Mouse (Mus musculus) CD4-positive, CD25-positive, alpha-beta regulatory T cell, adult 2 months (primary cell): ENCODE results near the gene Prm3.

Experiments used
- DNase-seq: peaks from one replicate; pipeline ENCODE4 v3.0.0-alpha.2; 2012; ENCODE audit warnings: low read depth, low spot score

Prm3 gene

DNA sequence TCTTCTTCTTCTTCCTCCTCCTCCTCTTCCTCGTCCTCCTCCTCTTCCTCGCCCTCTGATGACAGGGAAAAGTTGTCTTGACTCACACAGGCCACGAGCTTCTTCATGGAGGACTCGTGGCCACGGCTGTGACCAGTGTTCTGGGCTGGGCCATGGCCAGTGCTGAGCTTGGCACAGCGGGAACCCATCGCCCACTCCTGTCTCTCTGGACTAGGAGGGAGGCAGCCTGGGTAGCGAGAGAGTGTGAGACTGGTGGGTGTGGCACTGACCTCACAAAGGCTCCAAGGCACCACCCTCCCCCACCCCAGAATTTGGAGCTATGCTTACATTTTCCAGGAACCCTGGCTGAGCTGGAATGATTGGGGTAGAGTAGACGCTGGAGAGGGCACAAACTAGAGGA, at the start of gene Prm3:
Gene Prm3 (minus strand): TSS at position 213 of the 400 bp plus-strand sequence.
- no peak for DNase-seq

DNA sequence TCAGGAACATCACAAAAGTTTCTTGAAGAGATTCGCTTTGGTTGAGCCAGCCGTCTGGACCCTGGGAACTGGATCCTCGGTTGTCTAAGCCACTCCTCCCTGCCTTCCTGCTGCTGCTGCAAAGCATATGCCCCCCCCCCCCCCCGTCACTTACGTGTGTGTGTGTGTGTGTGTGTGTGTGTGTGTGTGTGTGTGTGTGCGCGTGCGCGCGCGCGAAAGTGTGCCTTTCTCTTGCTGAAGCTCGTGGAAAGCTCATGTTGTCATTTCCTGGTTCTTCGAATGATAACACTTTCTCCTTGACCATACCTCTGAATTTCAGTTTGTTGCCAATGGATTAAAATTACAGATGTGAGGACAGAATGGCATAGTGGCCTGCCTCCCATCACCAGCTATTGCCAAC, 49.3 kb upstream of the Prm3 start:
- DNase-seq: peak; percentile 52

DNA sequence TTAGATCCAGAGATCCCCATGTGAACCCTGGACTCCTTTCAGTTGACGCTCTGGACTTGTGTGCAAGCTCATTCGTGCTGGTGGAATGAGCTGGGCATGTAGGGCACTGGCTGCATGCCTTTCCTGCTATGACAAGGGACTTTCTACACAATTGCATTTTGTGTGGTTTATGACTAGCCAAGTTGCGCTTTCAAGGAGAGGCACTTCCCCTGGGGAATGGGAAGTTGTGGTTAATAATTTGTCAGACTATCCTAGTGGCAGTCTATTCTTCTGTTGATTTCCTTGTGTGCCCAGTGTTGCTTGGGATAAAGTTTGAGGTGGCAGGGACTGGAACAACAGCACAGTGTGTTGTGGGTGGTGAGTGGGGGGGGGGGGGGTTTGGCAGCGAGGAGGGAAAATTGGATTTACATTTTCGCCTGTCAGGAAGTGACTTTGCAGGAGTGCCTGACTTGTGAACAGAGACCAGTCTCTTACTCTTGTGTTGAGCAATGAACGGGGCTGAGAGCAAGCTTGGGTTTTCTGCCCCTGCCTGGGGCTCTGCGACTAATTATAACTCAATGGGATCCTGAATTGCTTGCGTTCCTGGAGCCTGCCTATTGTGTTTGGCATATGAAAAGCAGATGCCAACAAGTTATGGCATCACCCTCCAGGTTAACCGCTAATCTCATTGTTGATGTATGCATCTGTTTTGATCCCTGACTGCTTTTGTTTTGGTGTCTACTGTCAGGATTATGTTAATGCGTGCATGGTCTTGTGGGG, 48.0 kb upstream of the Prm3 start:
- no peak for DNase-seq

DNA sequence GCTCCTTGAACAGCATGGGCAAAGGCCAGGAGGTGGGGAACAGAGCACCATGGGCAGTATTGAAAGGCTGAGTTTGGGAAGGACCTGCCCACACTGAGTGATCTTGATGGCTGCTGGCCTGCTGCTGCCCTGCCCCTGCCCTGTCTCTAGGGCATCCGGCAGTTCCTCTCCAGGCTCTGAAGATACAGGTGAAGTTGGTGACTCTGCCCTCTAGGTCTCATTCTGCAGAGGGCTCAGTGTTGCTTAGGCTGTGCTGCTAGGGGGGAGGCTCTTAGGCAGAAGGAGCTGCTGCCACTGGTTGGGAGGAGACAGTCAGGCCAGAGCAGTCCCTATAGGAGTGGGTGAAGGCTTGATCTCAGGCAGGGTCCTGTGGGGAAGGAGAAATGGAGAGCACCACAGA, 47.2 kb upstream of the Prm3 start:
- peak; percentile 43 for DNase-seq

DNA sequence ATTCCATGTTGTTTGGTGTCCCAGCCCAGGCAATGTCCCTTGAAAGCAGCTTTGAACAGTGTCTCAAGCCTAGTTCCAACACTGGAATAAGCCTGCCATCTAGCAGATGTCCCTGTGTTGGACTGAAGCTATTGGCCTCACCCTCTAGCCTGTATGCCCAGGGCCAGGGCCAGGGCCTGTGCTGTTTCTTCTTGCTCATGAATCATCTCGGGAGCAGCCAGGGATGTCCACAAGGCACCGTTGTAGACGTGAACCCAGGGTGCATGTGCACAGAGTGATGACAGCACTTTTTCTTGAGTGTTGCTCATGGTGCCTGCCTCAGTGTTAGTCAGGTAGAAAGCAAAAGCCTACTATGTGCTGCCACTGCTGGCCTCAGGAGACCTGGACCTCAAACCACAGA, 46.5 kb upstream of the Prm3 start:
- DNase-seq: no peak

DNA sequence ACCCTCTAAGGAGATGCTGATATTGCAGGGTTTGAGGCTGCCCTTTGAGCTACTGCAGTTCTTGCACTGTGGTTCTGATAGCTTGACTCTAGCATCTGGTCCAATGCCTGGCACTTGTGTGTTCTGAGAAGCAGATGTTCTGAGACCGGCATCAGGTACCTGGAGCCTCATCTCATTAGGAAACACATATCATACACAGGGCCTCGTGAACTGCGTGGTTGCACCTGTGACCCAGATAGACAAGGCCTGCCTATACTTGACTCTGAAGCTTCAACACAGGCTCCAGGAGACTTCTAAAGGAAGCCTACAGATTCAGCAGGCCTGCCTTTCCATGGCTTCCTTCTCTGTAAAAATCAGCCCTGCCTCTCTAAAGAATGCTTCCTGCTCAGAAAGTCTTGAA, 45.7 kb upstream of the Prm3 start:
- no peak for DNase-seq

DNA sequence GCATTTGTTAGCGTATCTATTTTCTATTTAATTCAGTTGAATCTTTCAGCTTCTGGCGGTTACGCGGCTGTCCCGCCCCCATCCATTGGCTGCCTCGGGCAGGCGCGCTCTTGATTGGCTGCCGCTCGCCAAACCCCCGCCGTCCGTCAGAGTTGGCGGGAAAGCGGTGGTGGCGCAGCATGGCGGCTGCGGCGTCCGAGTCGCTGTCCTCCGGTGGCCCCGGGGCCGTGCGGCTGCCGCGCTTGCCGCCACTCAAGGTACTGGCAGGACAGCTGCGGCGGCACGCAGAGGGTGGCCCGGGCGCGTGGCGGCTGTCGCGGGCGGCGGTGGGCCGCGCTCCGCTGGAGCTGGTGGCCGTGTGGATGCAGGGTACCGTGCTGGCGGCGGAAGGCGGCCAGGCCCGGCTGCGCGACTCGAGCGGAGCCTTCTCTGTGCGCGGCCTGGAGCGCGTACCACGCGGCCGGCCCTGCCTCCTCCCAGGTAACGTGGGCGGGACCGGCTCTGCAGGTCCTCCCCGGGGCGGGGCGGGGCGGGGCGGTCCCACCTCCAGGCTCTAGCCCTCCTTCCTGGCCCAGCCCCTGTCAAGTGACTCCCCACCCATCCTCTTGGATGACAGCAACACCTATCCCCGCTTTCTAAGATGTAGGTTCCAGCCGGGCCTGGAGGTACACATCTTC, 44.3 kb upstream of the Prm3 start, which contains the start of gene Rmi2:
Gene Rmi2 (plus strand): TSS at position 149 of the 677 bp plus-strand sequence.
- peak; percentile 93 for DNase-seq

DNA sequence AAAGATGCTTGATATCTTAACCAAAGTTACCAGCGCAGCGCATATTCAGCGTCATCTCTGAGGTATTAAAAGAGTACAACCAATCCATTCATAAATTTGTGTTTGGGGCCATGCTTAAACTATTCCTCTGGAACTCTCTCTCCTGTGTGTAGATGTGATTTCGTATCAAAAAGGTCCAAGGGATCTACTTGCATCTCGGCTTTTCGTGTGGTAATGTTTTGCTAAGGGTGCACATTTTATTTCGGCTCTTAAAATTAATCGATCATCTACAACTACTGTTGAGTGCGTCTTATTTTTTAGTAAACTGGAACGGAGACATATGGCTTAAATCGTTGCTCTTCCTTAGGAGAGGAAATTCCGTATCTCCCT, 43.8 kb upstream of the Prm3 start:
- no peak for DNase-seq

DNA sequence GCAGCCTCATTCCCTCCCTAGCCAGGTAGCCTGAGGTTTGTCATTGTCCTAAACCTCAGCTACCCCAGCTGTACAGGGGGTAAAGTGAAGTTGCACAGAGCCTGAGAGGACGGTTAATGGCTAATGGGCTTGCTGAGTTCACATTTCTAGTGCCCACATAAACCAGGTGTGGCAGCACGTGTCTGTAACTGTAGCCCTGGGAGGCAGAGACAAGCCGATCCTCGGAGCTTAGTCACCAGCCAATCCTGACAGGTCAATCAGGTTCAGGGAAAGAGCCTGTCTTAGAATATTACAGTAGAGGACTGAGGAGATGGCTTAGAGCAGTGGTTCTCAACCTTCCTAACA, 37.7 kb upstream of the Prm3 start:
- no peak for DNase-seq

DNA sequence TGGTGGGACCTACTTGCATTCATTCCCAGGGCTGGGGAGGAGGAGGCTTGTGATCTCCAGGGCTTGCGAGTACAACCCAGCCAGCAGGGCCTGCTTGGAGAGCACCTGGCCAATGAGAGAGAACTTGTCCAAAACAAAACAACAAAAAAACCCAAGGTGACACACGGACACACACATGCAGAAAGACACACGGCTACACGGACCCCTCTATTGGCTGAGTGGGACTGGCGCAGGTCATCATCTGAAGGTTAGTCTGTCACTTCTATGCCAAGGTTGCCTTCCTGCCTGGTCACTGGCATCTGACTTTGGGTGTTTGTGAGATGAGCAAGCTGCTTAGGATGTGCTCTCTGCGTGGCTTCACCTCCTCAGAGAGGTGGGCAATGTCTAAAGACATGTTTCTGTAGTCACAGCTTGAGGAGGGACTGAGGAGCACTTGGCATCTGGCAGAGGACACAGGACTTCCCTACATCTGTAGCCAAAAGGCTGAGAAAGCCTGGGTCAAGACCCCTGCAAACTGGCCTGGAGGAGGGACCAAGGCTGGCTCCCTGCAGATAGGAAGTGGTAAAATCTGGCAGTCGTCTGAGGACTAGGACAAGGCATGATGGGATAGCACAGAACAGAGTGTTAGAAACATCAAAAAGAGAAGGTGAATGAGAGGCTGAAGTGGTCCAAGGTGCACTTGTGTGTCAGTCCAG, 37.2 kb upstream of the Prm3 start:
- no peak for DNase-seq

DNA sequence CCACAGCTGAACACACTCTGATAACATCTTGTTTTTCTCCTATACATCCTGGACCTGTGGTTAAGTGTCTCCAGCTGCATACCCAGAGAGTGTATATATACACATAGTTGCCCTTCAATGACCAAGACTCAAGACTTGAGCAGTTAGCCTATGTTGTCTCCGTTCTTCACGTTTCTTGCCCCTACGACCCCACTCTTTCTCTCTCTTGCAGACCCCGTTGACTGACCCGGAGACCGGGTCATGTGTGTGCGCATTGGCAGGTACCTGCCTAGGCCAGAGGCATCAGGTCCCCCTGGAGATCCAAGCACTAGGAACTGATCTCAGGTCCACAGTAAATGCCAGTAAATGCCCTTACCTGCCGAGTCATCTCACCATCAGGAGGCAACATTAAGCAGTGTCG, 36.6 kb upstream of the Prm3 start:
- no peak for DNase-seq

DNA sequence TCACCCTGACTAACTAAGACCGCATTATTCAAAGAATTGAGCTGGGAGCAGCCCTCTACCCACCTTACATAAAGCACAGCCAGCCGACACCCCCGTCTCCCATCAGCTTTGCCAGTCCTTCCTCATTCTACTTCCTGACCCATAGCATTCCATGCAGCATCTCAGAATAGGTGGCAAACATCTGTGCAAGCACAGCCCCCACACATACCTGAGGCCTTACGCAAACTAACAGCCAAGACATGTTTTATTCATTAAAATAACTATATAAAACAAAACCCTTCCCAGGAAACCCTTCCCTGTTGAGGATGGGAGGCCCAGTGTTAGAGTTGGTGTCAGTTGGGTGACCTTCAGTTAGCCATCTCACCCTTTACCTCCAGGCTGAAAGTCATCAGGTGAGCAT, 35.1 kb upstream of the Prm3 start:
- DNase-seq: no peak

DNA sequence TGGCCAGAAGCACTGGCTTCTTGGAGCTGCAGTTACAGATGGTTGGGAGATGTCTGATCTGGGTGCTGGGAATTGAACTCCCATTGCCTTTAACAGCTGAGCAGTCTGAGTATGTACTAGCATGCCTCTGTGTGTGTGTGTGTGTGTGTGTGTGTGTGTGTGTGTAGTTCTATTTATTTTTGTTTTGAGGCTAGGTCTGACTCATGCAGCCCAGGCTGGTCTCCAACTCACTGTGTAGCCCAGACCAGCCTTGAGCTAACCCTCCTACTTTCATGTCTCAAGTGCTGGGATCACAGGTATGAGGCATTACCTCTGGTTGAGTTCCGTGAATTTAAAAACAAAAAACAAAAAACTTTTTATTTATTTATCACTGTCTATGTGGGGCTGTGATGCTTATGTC, 33.8 kb upstream of the Prm3 start:
- DNase-seq: no peak

DNA sequence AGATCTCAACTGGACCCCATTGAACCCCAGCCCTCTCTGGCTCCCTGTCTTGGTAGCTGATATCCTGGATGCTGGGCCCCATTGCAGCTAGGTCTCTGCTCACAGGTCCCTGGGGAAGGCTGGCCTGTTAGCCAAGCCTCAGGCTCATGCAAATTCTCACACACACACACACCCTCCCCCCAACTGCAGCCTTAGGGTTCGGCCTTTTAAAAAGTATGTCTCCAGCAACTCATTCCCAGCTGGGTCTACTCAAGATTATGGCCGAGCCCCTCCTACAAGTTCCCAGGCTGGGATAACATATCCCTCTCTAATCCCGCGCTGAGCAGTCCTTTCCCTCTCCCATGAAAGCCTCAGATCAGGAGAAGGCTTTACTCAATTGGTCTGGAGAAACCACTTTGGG, 30.7 kb upstream of the Prm3 start:
- DNase-seq: no peak

DNA sequence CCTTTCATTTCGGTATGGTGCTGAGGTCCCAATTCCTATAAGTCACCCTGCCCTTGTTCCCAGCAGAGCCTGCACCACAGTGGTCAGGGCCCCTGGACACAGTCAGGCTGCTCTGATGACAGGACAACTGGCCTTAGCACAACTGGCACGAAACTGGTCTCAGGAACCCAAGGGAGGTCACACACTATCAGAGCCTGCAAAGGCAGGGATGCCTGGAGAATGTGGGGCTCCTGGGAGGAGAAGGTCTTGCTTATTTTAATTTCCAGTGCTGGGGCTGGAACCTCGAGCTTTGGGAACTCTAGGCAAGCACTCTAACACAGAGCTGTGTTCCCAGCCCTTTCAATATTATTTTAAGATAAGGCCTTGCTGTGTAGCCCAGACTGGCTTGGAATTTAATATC, 29.3 kb upstream of the Prm3 start:
- no peak for DNase-seq

DNA sequence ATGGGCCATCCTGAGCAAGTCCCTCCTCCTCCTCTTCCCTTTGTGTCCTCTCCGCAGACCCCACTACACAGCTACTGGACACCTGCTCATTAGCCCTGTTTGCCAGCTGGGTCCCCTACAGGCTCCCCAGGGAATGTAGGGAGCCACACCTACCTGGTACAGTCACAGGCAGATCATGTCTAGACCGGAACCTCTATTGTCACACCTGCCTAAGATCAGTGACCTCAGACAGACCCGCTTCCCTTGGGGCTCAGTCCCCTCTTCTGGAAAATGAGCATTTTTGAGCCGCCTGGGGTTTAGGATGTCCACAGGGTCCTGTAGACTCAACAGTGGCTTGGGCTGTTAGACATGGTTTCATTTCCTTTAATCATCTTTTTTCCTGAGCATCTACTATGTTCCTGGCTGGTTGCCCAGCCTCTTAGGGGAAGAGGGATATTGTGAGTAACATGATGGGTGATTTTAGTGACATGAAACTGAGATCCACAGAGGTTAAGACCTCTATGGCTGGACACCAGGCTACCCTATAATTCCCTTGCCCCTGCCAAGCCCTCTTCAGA, 27.9 kb upstream of the Prm3 start:
- no peak for DNase-seq

DNA sequence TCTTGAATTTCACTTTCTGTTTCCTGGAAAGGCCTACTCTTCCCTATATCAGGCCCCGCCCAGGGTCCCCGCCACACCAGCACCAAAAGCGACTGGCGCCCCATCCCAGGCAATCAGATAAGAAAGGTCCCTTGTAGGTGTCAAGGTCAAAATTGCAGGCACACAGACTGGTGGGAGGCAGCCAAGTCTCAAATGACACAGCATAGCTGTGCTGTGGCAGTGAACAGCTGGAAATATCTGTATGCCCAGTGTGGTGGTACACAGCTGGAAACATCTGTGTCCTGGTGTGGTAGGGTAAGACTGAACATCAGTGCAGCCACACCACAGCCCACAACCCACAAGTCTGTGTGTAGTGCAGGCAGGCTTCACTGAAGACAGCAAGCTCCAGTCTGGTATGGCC, 24.1 kb upstream of the Prm3 start:
- DNase-seq: peak; percentile 34

DNA sequence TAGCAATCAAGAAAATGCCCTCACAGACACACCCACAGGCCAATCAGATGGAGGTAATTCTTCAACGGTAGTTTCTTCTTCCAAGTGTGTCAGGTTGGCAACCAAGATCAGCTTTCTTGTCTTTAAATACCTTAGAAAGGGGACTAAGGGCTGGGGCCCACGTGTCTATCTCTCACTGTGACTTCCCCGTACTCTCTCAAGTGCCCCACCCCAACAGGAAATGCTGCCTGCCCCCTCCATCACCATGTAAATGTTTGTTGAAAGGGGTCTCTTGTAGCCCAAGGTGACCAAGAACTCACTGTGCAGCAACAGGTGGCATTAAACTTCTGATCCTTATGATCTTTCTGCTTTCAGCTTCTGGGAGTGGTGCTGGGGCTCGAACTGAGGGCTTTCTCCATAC, 23.0 kb upstream of the Prm3 start:
- no peak for DNase-seq

DNA sequence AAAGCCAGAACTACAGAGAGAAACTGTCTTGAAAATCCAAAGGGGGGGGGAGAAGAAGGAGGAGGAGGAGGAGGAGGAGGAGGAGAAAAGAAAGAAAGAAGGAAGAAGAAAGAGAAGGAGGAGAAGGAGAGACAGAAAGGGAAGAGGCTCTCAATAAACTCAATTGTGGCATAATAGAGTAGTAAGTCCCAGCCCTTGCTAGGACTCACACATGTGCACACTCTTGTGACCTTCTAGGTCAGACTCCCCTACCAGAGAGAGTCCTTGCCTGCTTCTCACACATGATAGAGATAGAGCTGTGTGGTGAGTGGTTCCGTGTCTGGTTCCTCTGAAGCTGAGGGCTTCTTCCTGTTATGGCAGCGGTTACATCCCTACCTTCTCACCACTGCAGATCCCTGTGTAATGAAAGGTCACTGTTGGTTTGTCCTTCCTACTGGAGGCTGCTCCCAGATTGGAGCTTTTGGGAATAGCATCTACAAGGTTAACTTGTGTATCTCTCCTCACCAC, 22.2 kb upstream of the Prm3 start, which contains the start of gene Gm11172:
Gene Gm11172 (plus strand): TSS at position 51 of the 507 bp plus-strand sequence.
- DNase-seq: peak; percentile 38

DNA sequence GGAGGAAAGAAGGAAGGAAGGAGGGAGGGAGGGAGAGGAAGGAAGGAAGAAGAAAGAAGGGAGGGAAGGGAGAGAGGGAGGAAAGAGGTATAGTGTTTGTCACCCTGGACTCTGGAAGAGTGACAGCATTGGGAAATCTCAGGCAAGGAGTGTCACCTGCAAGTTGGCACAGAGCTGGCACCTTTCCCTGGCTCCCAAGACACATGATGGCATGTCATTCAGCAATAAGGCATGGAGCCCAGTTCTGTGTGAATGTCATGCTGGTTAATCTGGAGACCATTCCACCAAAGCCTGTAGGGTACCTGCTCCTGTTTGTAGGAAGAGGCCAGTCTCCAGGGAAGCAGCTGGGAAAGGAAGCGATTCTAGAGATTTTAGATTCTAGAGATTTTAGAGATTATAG, 19.7 kb upstream of the Prm3 start:
- DNase-seq: no peak

DNA sequence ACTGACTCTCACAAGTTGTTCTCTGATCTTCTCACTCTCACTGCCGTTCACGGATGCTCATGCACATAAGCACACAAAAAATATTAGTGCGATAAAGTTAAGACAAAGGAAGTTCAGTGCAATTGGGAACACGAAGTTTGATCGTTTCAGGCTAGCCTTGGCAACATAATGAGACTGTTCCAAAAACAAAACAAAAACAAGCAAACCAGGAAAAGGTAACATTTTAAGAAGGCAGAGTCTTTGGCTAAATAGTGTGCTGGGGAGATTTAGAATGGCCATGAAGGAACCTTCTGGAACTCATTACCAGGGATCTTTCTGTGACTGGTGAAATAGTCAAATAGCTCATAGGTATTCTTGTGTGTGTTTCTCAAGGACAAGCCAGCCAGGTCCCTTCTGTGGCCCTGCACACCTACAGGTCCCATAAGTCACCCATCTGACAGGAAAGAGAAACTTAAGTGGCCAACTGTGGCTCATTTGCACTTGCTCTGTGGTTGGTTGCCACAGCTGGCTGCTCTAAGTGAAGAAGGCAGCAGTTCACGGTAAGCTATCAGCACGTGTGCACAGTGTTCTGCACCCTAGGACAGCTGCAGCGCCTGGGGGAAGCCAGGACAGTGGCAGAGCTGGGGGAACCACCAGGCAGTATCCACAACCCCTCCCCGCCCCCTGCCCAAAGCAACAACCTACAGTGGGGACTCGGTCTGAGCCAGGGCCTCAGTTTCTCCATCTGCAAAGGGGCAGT, 15.2 kb upstream of the Prm3 start, which contains the start of gene Prm1:
Gene Prm1 (minus strand): TSS at position 51 of the 739 bp plus-strand sequence.
- DNase-seq: peak; percentile 29
